Mouse (Mus musculus): ENCODE data around the gene Eno3.

Gene Eno3

DNA sequence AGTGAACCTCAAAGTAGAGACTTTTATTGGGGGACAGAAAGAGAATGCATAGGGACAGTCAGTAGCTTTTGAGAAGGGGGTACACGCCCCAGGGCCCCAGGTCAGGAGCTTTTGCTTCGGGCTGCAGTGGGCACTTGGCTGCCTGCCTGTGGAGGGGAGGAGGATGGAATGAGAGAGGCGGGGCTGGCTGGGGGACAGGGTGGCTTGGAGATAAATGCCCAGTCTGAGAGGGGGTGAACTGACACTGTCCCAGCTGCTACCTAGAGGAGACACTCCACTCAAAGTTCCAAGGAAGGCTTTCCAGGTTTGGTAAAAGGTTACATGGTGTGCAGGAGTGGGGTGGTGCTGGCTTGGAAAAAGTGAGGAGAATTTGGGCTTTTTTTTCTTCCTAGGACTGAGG, at the start of gene Eno3:
Gene Eno3, plus strand, starts transcription at position 239 of the 400 bp plus-strand sequence.
- POLR2A ChIA-PET, result interaction anchor here (1.2 to 23.0 kb wide), 10 partner anchors 5 to 42 kb away, joined by 3 to 737 read pairs (median 61); partner anchors contain the start of genes Spag7 (in 4 of the 4), Rnf167 (in 2 of the 4), Slc25a11 (in 2 of the 4) and 4930544D05Rik (in 1 of the 4)

GRCm38 (mm10) chr11:70607611-70608010, 49.4 kb upstream of the Eno3 start:
- ChIA-PET CTCF (interaction anchor here in 2 of 4 experiments (1.1 to 2.3 kb wide), 8 partner anchors 14 to 155 kb away, joined by 5 to 14 read pairs (median 6); no protein-coding TSS in a partner anchor), POLR2A (no interaction called here)

More for the DNA sequence above, at the start of gene Eno3:
- CTCF ChIA-PET, result interaction anchor here in 1 of 4 experiments (4.2 kb wide), 1 partner anchor 13 kb away, joined by 26 read pairs; the partner anchor contains the start of gene Spag7

- ChIA-PET CTCF (interaction anchor here (0.5 to 2.3 kb wide), 37 partner anchors 9 to 361 kb away, joined by 3 to 14 read pairs (median 4); partner anchors contain the start of genes Pld2 (in 2 of the 4), Arrb2 (in 1 of the 4), Gltpd2 (in 1 of the 4) and Tm4sf5 (in 1 of the 4)), POLR2A (interaction anchor here in 3 of 4 experiments (0.6 to 1.4 kb wide), 13 partner anchors 9 to 177 kb away, joined by 3 to 6 read pairs (median 3); partner anchors contain the start of genes Psmb6 (in 3 of the 3), Arrb2 (in 1 of the 3) and Pld2 (in 1 of the 3))
Measured at GRCm38 (mm10) chr11:70608381-70609066, 48.5 kb upstream of the Eno3 start.

DNA sequence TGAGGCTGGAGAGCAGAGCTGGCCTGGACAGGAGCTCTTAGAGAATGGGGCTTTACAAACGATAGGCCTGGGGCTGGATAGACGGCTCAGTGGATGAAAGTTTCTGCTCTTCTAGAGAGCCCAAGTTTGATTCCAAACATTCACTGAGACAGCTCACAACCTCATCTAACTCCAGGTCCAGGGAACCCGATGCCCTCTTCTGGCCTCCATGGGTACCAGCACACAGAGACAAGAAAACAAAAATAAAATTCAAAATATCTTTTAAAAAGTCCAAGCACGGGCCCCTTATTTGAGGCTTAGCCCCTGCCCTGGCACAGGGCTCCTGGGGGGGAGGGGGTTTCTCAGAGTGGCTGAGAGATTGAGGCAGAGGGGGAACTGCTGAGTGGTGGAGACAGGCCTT, 46.2 kb upstream of the Eno3 start:
- ChIA-PET POLR2A (interaction anchor here in 2 of 4 experiments (0.6 to 1.1 kb wide), 2 partner anchors 12 to 1806 kb away, joined by 4 to 9 read pairs; no protein-coding TSS in a partner anchor), CTCF (no interaction called here)

DNA sequence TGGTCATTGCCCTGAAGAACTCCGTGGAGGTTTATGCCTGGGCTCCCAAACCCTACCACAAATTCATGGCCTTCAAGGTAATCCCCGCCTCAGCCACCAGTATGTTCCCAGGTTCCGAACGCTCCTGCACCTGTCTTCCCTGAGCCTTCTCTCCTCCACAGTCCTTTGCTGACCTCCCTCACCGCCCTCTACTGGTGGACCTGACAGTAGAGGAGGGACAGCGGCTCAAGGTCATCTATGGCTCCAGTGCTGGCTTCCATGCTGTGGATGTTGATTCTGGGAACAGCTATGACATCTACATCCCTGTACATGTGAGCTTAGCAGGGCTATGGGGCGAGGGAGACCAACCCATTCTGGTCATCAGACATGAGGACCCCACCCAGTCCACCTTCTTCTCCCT, 44.5 kb upstream of the Eno3 start:
- POLR2A ChIA-PET, result interaction anchor here in 1 of 4 experiments (1.2 kb wide), 1 partner anchor 88 kb away, joined by 3 read pairs; the partner anchor contains the start of gene Psmb6

DNA sequence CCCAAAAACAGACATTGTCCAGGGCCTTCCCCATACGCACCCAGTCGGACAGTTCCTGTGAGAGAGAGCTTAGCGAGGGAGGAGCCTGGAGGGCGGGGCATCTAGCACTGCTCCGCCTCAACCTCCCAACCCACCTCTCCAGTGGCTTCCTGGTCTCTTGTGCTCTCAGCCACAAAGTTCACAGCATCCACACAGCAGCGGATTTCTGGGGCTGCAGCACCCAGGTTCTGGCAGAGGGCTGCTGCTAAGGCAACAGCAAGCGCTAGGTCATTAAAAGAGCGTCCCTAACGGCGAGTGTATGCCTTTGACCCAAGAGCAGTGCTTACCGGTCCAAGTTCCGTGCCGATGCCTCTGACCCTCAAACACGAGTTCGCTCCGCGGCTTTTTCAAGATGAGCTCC, 41.9 kb upstream of the Eno3 start:
- POLR2A ChIA-PET, result interaction anchor here in 3 of 4 experiments (0.5 to 2.5 kb wide), 50 partner anchors 8 to 404 kb away, joined by 3 to 25 read pairs (median 4); partner anchors contain the start of genes Psmb6 (in 3 of the 3), Rnf167 (in 3 of the 3), Slc25a11 (in 3 of the 3) and Spag7 (in 2 of the 3)
- CTCF ChIA-PET, result interaction anchor here (0.5 to 2.4 kb wide), 29 partner anchors 8 to 912 kb away, joined by 3 to 10 read pairs (median 3); partner anchors contain the start of genes Alox12e (in 1 of the 4), Arrb2 (in 1 of the 4), Med11 (in 1 of the 4) and Spag7 (in 1 of the 4)

More for the DNA sequence above, 44.5 kb upstream of the Eno3 start:
- CTCF ChIA-PET, result interaction anchor here in 2 of 4 experiments (0.5 to 1.0 kb wide), 2 partner anchors 11 to 87 kb away, joined by 4 read pairs; partner anchors contain the start of gene Psmb6 (in 1 of the 2)

GRCm38 (mm10) chr11:70615516-70616093, 41.4 kb upstream of the Eno3 start, which contains the start of gene 4930544D05Rik:
4930544D05Rik (plus strand) TSS chr11:70615848.
- CTCF ChIA-PET, result interaction anchor here (0.5 to 2.4 kb wide), 31 partner anchors 7 to 912 kb away, joined by 3 to 10 read pairs (median 3); partner anchors contain the start of genes Alox12e (in 1 of the 4), Arrb2 (in 1 of the 4), Med11 (in 1 of the 4) and Psmb6 (in 1 of the 4)
- POLR2A ChIA-PET, result interaction anchor here in 3 of 4 experiments (0.5 to 2.5 kb wide), 50 partner anchors 9 to 614 kb away, joined by 3 to 25 read pairs (median 4); partner anchors contain the start of genes Psmb6 (in 3 of the 3), Rnf167 (in 3 of the 3), Slc25a11 (in 3 of the 3) and Spag7 (in 2 of the 3)

- CTCF ChIA-PET, result no interaction called here
- POLR2A ChIA-PET, result interaction anchor here in 1 of 4 experiments (1.0 kb wide), 1 partner anchor 41 kb away, joined by 3 read pairs; no protein-coding TSS in a partner anchor
Measured at GRCm38 (mm10) chr11:70619101-70619500, 37.9 kb upstream of the Eno3 start, which contains the start of gene Chrne. Chrne (minus strand) TSS chr11:70619216.

GRCm38 (mm10) chr11:70621972-70622814, 34.8 kb upstream of the Eno3 start:
- CTCF ChIA-PET, result interaction anchor here in 3 of 4 experiments (0.6 to 3.3 kb wide), 38 partner anchors 7 to 308 kb away, joined by 3 to 19 read pairs (median 4); partner anchors contain the start of genes Gltpd2 (in 2 of the 3), Gp1ba (in 2 of the 3), 4930544D05Rik (in 1 of the 3) and Alox12e (in 1 of the 3)
- POLR2A ChIA-PET, result interaction anchor here in 3 of 4 experiments (0.6 to 2.4 kb wide), 20 partner anchors 12 to 212 kb away, joined by 3 to 10 read pairs (median 4); partner anchors contain the start of genes Gltpd2 (in 2 of the 3), Rnf167 (in 2 of the 3), Slc25a11 (in 2 of the 3) and Arrb2 (in 1 of the 3)

- POLR2A ChIA-PET, result interaction anchor here in 3 of 4 experiments (0.6 to 2.4 kb wide), 27 partner anchors 8 to 231 kb away, joined by 3 to 10 read pairs (median 4); partner anchors contain the start of genes Gltpd2 (in 2 of the 3), Psmb6 (in 2 of the 3), Rnf167 (in 2 of the 3) and Slc25a11 (in 2 of the 3)
- CTCF ChIA-PET, result interaction anchor here (0.6 to 3.3 kb wide), 39 partner anchors 8 to 309 kb away, joined by 3 to 19 read pairs (median 4); partner anchors contain the start of genes Gltpd2 (in 2 of the 4), 4930544D05Rik (in 1 of the 4), Alox12e (in 1 of the 4) and Arrb2 (in 1 of the 4)
Measured at GRCm38 (mm10) chr11:70623053-70623742, 33.8 kb upstream of the Eno3 start.

DNA sequence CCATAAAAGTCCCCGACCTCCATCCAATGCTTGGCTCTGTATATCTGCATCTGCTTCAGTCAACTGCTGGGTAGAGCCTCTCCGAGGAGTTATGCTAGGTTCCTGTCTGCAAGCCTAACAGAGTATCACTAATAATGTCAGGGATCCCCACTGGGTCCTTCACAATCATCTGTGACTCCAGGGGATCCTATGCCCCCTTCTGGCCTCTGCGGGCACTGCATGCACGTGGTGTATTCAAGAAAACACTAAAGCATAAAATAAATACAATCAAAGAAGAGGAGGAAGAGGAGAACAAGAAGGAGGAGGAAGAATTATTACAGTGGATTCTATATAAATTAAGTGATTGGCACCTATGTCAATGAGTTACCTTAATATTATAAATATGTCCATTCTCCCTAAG, 31.5 kb upstream of the Eno3 start:
- ChIA-PET CTCF (interaction anchor here (0.5 to 1.6 kb wide), 11 partner anchors 10 to 205 kb away, joined by 3 to 9 read pairs (median 3); partner anchors contain the start of genes 4930544D05Rik (in 3 of the 4) and Arrb2 (in 1 of the 4)), POLR2A (interaction anchor here in 3 of 4 experiments (0.6 to 2.1 kb wide), 12 partner anchors 8 to 215 kb away, joined by 3 to 6 read pairs (median 3); partner anchors contain the start of genes 4930544D05Rik (in 1 of the 3), Gp1ba (in 1 of the 3), Pfn1 (in 1 of the 3) and Rnf167 (in 1 of the 3))

- ChIA-PET POLR2A (interaction anchor here in 3 of 4 experiments (0.6 to 2.1 kb wide), 10 partner anchors 15 to 216 kb away, joined by 3 to 5 read pairs (median 3); partner anchors contain the start of genes Rnf167 (in 2 of the 3), Slc25a11 (in 2 of the 3) and Arrb2 (in 1 of the 3)), CTCF (interaction anchor here in 3 of 4 experiments (0.6 to 1.5 kb wide), 7 partner anchors 12 to 311 kb away, joined by 3 to 12 read pairs (median 3); partner anchors contain the start of genes 4930544D05Rik (in 1 of the 3), Gltpd2 (in 1 of the 3), Rnf167 (in 1 of the 3) and Slc25a11 (in 1 of the 3))
Measured at GRCm38 (mm10) chr11:70626877-70627276, 30.1 kb upstream of the Eno3 start.

DNA sequence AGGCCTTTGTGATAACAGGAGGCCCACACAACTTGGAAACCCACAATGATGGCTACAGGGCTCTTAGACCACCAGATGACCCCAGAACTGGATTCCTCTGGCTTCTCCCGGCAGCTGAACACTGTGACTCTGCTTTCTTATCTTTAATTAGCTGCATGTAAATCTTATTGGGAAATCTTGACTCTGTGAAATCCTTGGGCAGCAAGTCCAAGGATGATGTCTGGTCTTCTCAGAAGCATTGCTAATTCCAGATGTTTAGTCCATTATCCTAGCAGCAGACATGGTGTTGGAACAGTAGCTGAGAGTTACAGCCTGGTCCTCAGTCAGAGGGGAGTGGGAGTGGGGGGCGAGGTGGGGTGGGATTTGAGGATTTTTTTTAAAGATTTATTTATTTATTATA, 28.6 kb upstream of the Eno3 start:
- POLR2A ChIA-PET, result interaction anchor here in 3 of 4 experiments (0.7 to 1.5 kb wide), 6 partner anchors 11 to 106 kb away, joined by 3 to 5 read pairs (median 3); partner anchors contain the start of genes Psmb6 (in 2 of the 3), Rnf167 (in 1 of the 3), Slc25a11 (in 1 of the 3) and Spag7 (in 1 of the 3)
- CTCF ChIA-PET, result interaction anchor here (0.6 to 2.8 kb wide), 12 partner anchors 13 to 538 kb away, joined by 3 to 24 read pairs (median 5); partner anchors contain the start of genes 4930544D05Rik (in 1 of the 4), Arrb2 (in 1 of the 4), Psmb6 (in 1 of the 4) and Rnf167 (in 1 of the 4)

- POLR2A ChIA-PET, result interaction anchor here in 3 of 4 experiments (1.0 to 1.8 kb wide), 10 partner anchors 9 to 180 kb away, joined by 3 to 8 read pairs (median 4); partner anchors contain the start of genes Rnf167 (in 3 of the 3), Slc25a11 (in 3 of the 3), 4930544D05Rik (in 2 of the 3) and Gp1ba (in 2 of the 3)
- CTCF ChIA-PET, result interaction anchor here (0.5 to 2.8 kb wide), 35 partner anchors 8 to 708 kb away, joined by 3 to 24 read pairs (median 4); partner anchors contain the start of genes 4930544D05Rik (in 2 of the 4), Gp1ba (in 2 of the 4), Alox12e (in 1 of the 4) and Arrb2 (in 1 of the 4)
Measured at GRCm38 (mm10) chr11:70629557-70629956, 27.4 kb upstream of the Eno3 start.
